Mouse (Mus musculus) kidney, adult 2 months (tissue): ENCODE measurements around the gene Plekhm2.

Experiments
- CTCF ChIP-seq: fragments of 200-500 bp; conservative IDR thresholded peaks from 2 replicates; pipeline ENCODE4 v1.5.1; 2011; ENCODE audit warnings: low read depth, mild to moderate bottlenecking, control low read depth, low read length, moderate library complexity, mixed read lengths; ENCODE audit not compliant: insufficient read depth, insufficient read length
- POLR2A ChIP-seq: fragments of 200-500 bp; IDR thresholded peaks from one replicate; pipeline ENCODE4 v1.6.1; 2011; ENCODE audit warnings: low read depth, low read length, control low read depth

GRCm38 (mm10) chr4:141676462-141676979 lies 11.8 kb upstream of the Plekhm2 start:
- TF ChIP-seq CTCF (no peak), POLR2A (no peak)
